Mouse (Mus musculus): ENCODE measurements around the gene Gm49322. TPM values are rescaled to one million over a fixed set of nuclear protein-coding genes. Genes with fewer than 3 reads are reported as not detected.
"Not testable (repeated sequence)": the region's sequence is repeated elsewhere in the genome, so short reads cannot be mapped to it uniquely, and the experiment has no call there.

Gm49322 gene
- 1 to 10 TPM in 1 of 2 experiments, under 1 TPM in 1; 0.79 to 1.2 TPM for total RNA-seq (2021)

GRCm38 (mm10) chr10:80605721-80606120 lies at the start of gene Gm49322:
Gm49322 (plus strand) TSS chr10:80606021.
- not testable (repeated sequence) for DNase-seq

- peak; percentile 88 for DNase-seq
These were observed 48.4 kb upstream of the Gm49322 start for GRCm38 (mm10) chr10:80557346-80557965.

GRCm38 (mm10) chr10:80559431-80559830 lies 46.4 kb upstream of the Gm49322 start:
- no peak for DNase-seq

- DNase-seq = no peak
These were observed 45.2 kb upstream of the Gm49322 start for GRCm38 (mm10) chr10:80560621-80561020.

- DNase-seq = peak; percentile 93
These were observed 44.5 kb upstream of the Gm49322 start, which contains the start of gene Rexo1 for GRCm38 (mm10) chr10:80561116-80561944. Rexo1 (minus strand) TSS chr10:80561560.

GRCm38 (mm10) chr10:80566375-80567092 lies 39.3 kb upstream of the Gm49322 start:
- DNase-seq = peak; percentile 92

GRCm38 (mm10) chr10:80568876-80569275 lies 36.9 kb upstream of the Gm49322 start:
- no peak for DNase-seq

- peak; percentile 73 for DNase-seq
These were observed 36.2 kb upstream of the Gm49322 start for GRCm38 (mm10) chr10:80569664-80570066.

- DNase-seq = no peak
These were observed 35.4 kb upstream of the Gm49322 start for GRCm38 (mm10) chr10:80570419-80570818.

- no peak for DNase-seq
These were observed 34.7 kb upstream of the Gm49322 start for GRCm38 (mm10) chr10:80570871-80571836.

- DNase-seq = no peak
These were observed 33.3 kb upstream of the Gm49322 start for GRCm38 (mm10) chr10:80572477-80572876.

GRCm38 (mm10) chr10:80573944-80574343 lies 31.9 kb upstream of the Gm49322 start:
- DNase-seq = no peak

- DNase-seq = no peak
These were observed 30.9 kb upstream of the Gm49322 start for GRCm38 (mm10) chr10:80574896-80575295.

GRCm38 (mm10) chr10:80575925-80576324 lies 29.9 kb upstream of the Gm49322 start:
- no peak for DNase-seq

- peak; percentile 67 for DNase-seq
These were observed 29.2 kb upstream of the Gm49322 start for GRCm38 (mm10) chr10:80576351-80577194.

- DNase-seq = peak; percentile 99
These were observed 28.4 kb upstream of the Gm49322 start, which contains the start of gene Klf16 for GRCm38 (mm10) chr10:80577195-80578130. Klf16 (minus strand) TSS chr10:80577321.

GRCm38 (mm10) chr10:80578131-80578750 lies 27.6 kb upstream of the Gm49322 start:
- DNase-seq = peak; percentile 92

GRCm38 (mm10) chr10:80578911-80579310 lies 26.9 kb upstream of the Gm49322 start:
- DNase-seq = peak; percentile 70

GRCm38 (mm10) chr10:80583047-80583446 lies 22.8 kb upstream of the Gm49322 start:
- DNase-seq = no peak

All from heart, postnatal 4 days (tissue).